Mouse (Mus musculus) midbrain, embryonic 13.5 days (tissue): ENCODE data around the gene Rerg. TPM values are rescaled to one million over a fixed set of nuclear protein-coding genes. Genes with fewer than 3 reads are reported as not detected.

Source experiments
- ATAC-seq: fragments of 200-750 bp; cut with Nextera tagmentation; 2 replicates; pipeline ENCODE4 v1.8.0; 2017; ENCODE audit warnings: mild to moderate bottlenecking, moderate TSS enrichment, moderate library complexity
- H3K27ac ChIP-seq: fragments of 300-500 bp; sonication (generic); 2 replicates; pipeline ENCODE4 v1.5.1; 2015; ENCODE audit warnings: inconsistent platforms, mild to moderate bottlenecking, moderate library complexity
- H3K27me3 ChIP-seq: fragments of 300-500 bp; sonication (generic); 2 replicates; pipeline ENCODE4 v1.6.1; 2015; ENCODE audit warnings: mild to moderate bottlenecking, inconsistent platforms
- H3K36me3 ChIP-seq: fragments of 300-500 bp; sonication (generic); 2 replicates; pipeline ENCODE4 v1.6.1; 2015; ENCODE audit warnings: mild to moderate bottlenecking, inconsistent platforms
- H3K4me1 ChIP-seq: fragments of 300-500 bp; sonication (generic); replicated peaks from 2 replicates; pipeline ENCODE4 v1.6.1; 2015; ENCODE audit warnings: inconsistent platforms
- H3K4me2 ChIP-seq: fragments of 300-500 bp; sonication (generic); replicated peaks from 2 replicates; pipeline ENCODE4 v1.6.1; 2015; ENCODE audit warnings: moderate library complexity, mild to moderate bottlenecking, inconsistent platforms
- H3K4me3 ChIP-seq: fragments of 300-500 bp; sonication (generic); replicated peaks from 2 replicates; pipeline ENCODE4 v1.5.1; 2015; ENCODE audit warnings: mild to moderate bottlenecking, inconsistent platforms
- H3K9ac ChIP-seq: fragments of 300-500 bp; sonication (generic); replicated peaks from 2 replicates; pipeline ENCODE4 v1.6.1; 2015; ENCODE audit warnings: mild to moderate bottlenecking, inconsistent platforms
- H3K9me3 ChIP-seq: fragments of 300-500 bp; sonication (generic); 2 replicates; pipeline ENCODE4 v1.6.1; 2016; ENCODE audit warnings: mild to moderate bottlenecking, inconsistent platforms
- WGBS: fragments of 180-500 bp; shearing (Covaris S2); methylation state at CpG from one replicate; pipeline ENCODE4 v1.1.7; 2015; 5-methylcytosine and 5-hydroxymethylcytosine counted together
- polyA plus RNA-seq: library from polyadenylated mRNA; unstranded; fragments of >200 nt; fragmentation: Nextera tagmentation; extraction: Ambion mirVana; gene quantifications from 2 replicates; pipeline ENCODE4 v1.2.1, GENCODE M21; 2015

Gene Rerg
- polyA plus RNA-seq, 1 experiment from 2014 or later = 2.8 TPM

GRCm38 (mm10) chr6:137161491-137162088 lies 8.7 kb downstream of the Rerg start:
- Histone ChIP-seq H3K9ac (no peak overlapping the region), H3K4me2 (no peak overlapping the region), H3K4me1 (no peaks in the 10 kb centered on the region), H3K36me3 (no peaks in the 10 kb centered on the region), H3K9me3 (no peaks in the 10 kb centered on the region), H3K27ac (no peak overlapping the region), H3K27me3 (no peaks in the 10 kb centered on the region), H3K4me3 (no peak overlapping the region)
- WGBS = 89% methylated on average over 11 of the region's 11 CpGs
- ATAC-seq = no peak

GRCm38 (mm10) chr6:137159372-137159926 lies 10.8 kb downstream of the Rerg start:
- H3K4me3 ChIP-seq = no peak overlapping the region
- WGBS = 82% methylated on average over 8 of the region's 8 CpGs
- no peak for ATAC-seq

GRCm38 (mm10) chr6:137156437-137157219 lies 13.7 kb downstream of the Rerg start:
- ATAC-seq = no peak
- Histone ChIP-seq H3K27me3 (0 out of 2 replicates have a peak, but pooled peaks cover 2% of the 10 kb centered on the region), H3K27ac (no peak overlapping the region), H3K9ac (no peak overlapping the region), H3K4me3 (no peak overlapping the region), H3K4me2 (no peak overlapping the region), H3K36me3 (no peaks in the 10 kb centered on the region), H3K9me3 (no peaks in the 10 kb centered on the region), H3K4me1 (no peaks in the 10 kb centered on the region)
- WGBS = 81% methylated on average over 11 of the region's 11 CpGs

More at GRCm38 (mm10) chr6:137159372-137159926, 10.8 kb downstream of the Rerg start:
- no peaks in the 10 kb centered on the region for H3K36me3 ChIP-seq
- H3K27ac ChIP-seq = no peak overlapping the region
- no peaks in the 10 kb centered on the region for H3K4me1 ChIP-seq
- no peaks in the 10 kb centered on the region for H3K9me3 ChIP-seq
- H3K4me2 ChIP-seq = no peak overlapping the region
- no peak overlapping the region for H3K9ac ChIP-seq
- H3K27me3 ChIP-seq = 0 out of 2 replicates have a peak, but pooled peaks cover 2% of the 10 kb centered on the region

GRCm38 (mm10) chr6:137155196-137156137 lies 14.8 kb downstream of the Rerg start:
- 0 out of 2 replicates have a peak, but pooled peaks cover 2% of the 10 kb centered on the region for H3K27me3 ChIP-seq
- 71% methylated on average over 26 of the region's 26 CpGs for WGBS
- no peak overlapping the region for H3K27ac ChIP-seq
- no peak overlapping the region for H3K9ac ChIP-seq
- H3K4me3 ChIP-seq = no peak overlapping the region
- H3K4me2 ChIP-seq = no peak overlapping the region
- no peaks in the 10 kb centered on the region for H3K4me1 ChIP-seq
- no peaks in the 10 kb centered on the region for H3K36me3 ChIP-seq
- no peak for ATAC-seq
- H3K9me3 ChIP-seq = no peaks in the 10 kb centered on the region

GRCm38 (mm10) chr6:137153021-137153420 lies 17.3 kb downstream of the Rerg start:
- Histone ChIP-seq H3K9me3 (no peaks in the 10 kb centered on the region), H3K4me1 (no peaks in the 10 kb centered on the region), H3K27ac (no peak overlapping the region), H3K36me3 (no peaks in the 10 kb centered on the region), H3K4me2 (no peak overlapping the region), H3K27me3 (0 out of 2 replicates have a peak, but pooled peaks cover 2% of the 10 kb centered on the region), H3K9ac (no peak overlapping the region), H3K4me3 (no peak overlapping the region)
- WGBS = 87% methylated on average over 14 of the region's 14 CpGs
- ATAC-seq = no peak

- no peak for ATAC-seq
- Histone ChIP-seq H3K4me3 (no peak overlapping the region), H3K36me3 (no peaks in the 10 kb centered on the region), H3K4me1 (no peaks in the 10 kb centered on the region), H3K9ac (no peak overlapping the region), H3K27me3 (no peaks in the 10 kb centered on the region), H3K9me3 (no peaks in the 10 kb centered on the region), H3K4me2 (no peak overlapping the region), H3K27ac (no peak overlapping the region)
- 90% methylated on average over 2 of the region's 2 CpGs for WGBS
These were observed 19.3 kb downstream of the Rerg start for GRCm38 (mm10) chr6:137151015-137151414.

- no peak for ATAC-seq
- no peak overlapping the region for H3K4me2 ChIP-seq
- WGBS = 84% methylated on average over 4 of the region's 4 CpGs
- no peaks in the 10 kb centered on the region for H3K9me3 ChIP-seq
- H3K9ac ChIP-seq = no peak overlapping the region
- no peak overlapping the region for H3K4me3 ChIP-seq
- no peak overlapping the region for H3K27ac ChIP-seq
- H3K4me1 ChIP-seq = peaks cover 2% of the 10 kb centered on the region; the same call in 1 of the 2 replicates
- no peaks in the 10 kb centered on the region for H3K27me3 ChIP-seq
- no peaks in the 10 kb centered on the region for H3K36me3 ChIP-seq
These were observed 20.5 kb downstream of the Rerg start for GRCm38 (mm10) chr6:137149833-137150232.

- no peaks in the 10 kb centered on the region for H3K36me3 ChIP-seq
- no peak overlapping the region for H3K4me2 ChIP-seq
- no peak overlapping the region for H3K4me3 ChIP-seq
- no peak overlapping the region for H3K9ac ChIP-seq
- H3K4me1 ChIP-seq = peaks cover 16% of the 10 kb centered on the region
- ATAC-seq = no peak
- no peaks in the 10 kb centered on the region for H3K9me3 ChIP-seq
- WGBS = 100% methylated on average over 2 of the region's 2 CpGs
- H3K27me3 ChIP-seq = no peaks in the 10 kb centered on the region
- H3K27ac ChIP-seq = no peak overlapping the region
These were observed 23.4 kb downstream of the Rerg start for GRCm38 (mm10) chr6:137146910-137147309.

- peaks cover 16% of the 10 kb centered on the region for H3K4me1 ChIP-seq
- no peak overlapping the region for H3K4me2 ChIP-seq
- no peaks in the 10 kb centered on the region for H3K9me3 ChIP-seq
- H3K36me3 ChIP-seq = no peaks in the 10 kb centered on the region
- no peak overlapping the region for H3K9ac ChIP-seq
- H3K27me3 ChIP-seq = no peaks in the 10 kb centered on the region
- 97% methylated on average over 11 of the region's 11 CpGs for WGBS
- no peak overlapping the region for H3K27ac ChIP-seq
- H3K4me3 ChIP-seq = no peak overlapping the region
- no peak for ATAC-seq
These were observed 24.7 kb downstream of the Rerg start for GRCm38 (mm10) chr6:137145611-137146010.

GRCm38 (mm10) chr6:137144958-137145535 lies 25.2 kb downstream of the Rerg start:
- peaks cover 2% of the 10 kb centered on the region; the same call in 1 of the 2 replicates for H3K27me3 ChIP-seq
- no peak overlapping the region for H3K27ac ChIP-seq
- no peak overlapping the region for H3K4me2 ChIP-seq
- H3K4me1 ChIP-seq = peaks cover 16% of the 10 kb centered on the region
- 46% methylated on average over 11 of the region's 11 CpGs for WGBS
- no peak overlapping the region for H3K4me3 ChIP-seq
- no peaks in the 10 kb centered on the region for H3K9me3 ChIP-seq
- H3K9ac ChIP-seq = no peak overlapping the region
- no peaks in the 10 kb centered on the region for H3K36me3 ChIP-seq
- no peak for ATAC-seq

- H3K36me3 ChIP-seq = no peaks in the 10 kb centered on the region
- ATAC-seq = no peak
- H3K4me2 ChIP-seq = no peak overlapping the region
- no peaks in the 10 kb centered on the region for H3K9me3 ChIP-seq
- no peak overlapping the region for H3K4me3 ChIP-seq
- H3K27ac ChIP-seq = no peak overlapping the region
- peaks cover 8% of the 10 kb centered on the region; the same call in 1 of the 2 replicates for H3K27me3 ChIP-seq
- WGBS = 94% methylated on average over 10 of the region's 10 CpGs
- H3K4me1 ChIP-seq = peaks cover 16% of the 10 kb centered on the region
- H3K9ac ChIP-seq = no peak overlapping the region
These were observed 25.8 kb downstream of the Rerg start for GRCm38 (mm10) chr6:137144526-137144840.
